Mouse (Mus musculus): Measurements from ENCODE around the gene Hist2h2aa1.

DNA sequence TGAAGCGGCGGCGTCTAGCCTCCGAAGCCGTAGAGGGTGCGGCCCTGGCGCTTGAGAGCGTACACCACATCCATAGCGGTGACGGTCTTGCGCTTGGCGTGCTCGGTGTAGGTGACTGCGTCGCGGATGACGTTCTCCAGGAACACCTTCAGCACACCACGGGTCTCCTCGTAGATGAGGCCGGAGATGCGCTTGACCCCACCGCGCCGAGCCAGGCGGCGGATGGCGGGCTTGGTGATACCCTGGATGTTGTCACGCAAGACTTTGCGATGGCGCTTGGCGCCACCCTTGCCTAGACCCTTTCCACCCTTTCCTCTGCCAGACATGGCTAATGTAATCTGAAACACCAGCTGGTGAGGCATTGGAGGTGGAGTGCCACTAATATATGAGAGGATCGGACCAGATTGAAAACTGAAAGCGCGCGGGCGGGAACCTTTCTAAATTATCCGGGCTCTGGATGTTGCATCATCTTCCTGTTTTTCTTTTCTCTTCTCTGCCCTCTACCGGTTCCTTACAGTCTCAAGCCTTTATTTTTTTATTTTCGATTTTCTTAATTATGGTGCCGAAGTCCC lies 17.8 kb downstream of the Hist2h2aa1 start, which contains the start of gene Hist2h4:
- TF ChIP-seq CTCF (IDR thresholded peaks at IDR 0.05; ENCODE audit: low read depth, low read length) (no peak), TAL1 (conservative IDR thresholded peaks at IDR 0.05; ENCODE audit: low read depth, low read length) (peak; percentile 48; the same call in 1 of the 2 replicates)
